Mouse (Mus musculus) c-Kit-positive CD71-positive TER-119-negative erythroid progenitor cells, embryonic 14.5 days (primary cell): Measurements from ENCODE around the gene H3f3b.
"Not testable (repeated sequence)": the region's sequence is repeated elsewhere in the genome, so short reads cannot be mapped to it uniquely, and the experiment has no call there.

Experiments
- DNase-seq: peaks from one replicate; pipeline ENCODE4 v3.0.0-alpha.2; 2013; ENCODE audit warnings: low read depth

H3f3b gene

DNA sequence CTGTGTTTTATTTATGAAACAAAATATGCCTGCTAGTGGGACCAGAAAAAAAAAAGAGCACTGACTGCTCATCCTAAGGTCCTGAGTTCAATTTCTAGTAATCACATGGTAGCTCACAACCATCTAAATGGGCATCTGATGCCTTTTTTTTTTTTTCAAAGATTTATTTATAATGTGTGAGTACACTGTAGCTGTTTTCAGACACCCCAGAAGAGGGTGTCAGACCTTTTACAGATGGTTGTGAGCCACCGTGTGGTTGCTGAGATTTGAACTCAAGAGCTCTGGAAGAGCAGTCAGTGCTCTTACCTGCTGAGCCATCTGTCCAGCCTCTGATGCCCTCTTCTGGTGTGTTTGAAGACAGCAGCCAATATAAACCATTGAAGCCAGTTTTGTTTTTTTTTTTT is 7.2 kb downstream of the H3f3b start:
- no peak for DNase-seq

DNA sequence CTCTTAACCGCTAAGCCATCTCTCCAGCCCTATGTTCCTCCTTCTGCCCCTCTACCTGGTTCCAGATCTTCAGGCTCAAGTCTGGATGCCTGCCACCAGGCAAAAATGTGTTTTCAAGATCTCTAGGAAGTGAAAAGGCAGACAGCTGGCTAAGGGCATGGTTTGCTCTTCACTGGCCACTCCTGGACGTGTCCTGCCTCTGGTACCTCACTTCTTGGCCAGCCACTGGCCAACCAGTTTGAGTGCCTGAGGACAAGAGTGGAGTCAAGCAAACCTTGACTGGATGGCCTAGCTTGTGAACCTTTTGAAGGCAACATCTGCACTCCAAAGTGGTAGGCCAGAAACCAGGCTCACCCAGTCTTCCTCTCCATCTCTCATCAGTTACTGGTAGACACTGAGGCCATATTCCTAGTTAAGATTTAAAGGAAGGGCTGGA is 7.8 kb downstream of the H3f3b start:
- DNase-seq: no peak

GRCm38 (mm10) chr11:116019360-116019791 is 8.4 kb downstream of the H3f3b start:
- no peak for DNase-seq

- DNase-seq: not testable (repeated sequence)
These were observed 8.9 kb downstream of the H3f3b start for GRCm38 (mm10) chr11:116018867-116019266.

- no peak for DNase-seq
These were observed 9.7 kb downstream of the H3f3b start for GRCm38 (mm10) chr11:116018106-116018505.

GRCm38 (mm10) chr11:116014821-116015220 is 12.9 kb downstream of the H3f3b start:
- DNase-seq: peak; percentile 56

GRCm38 (mm10) chr11:116012262-116012947 is 15.4 kb downstream of the H3f3b start, which contains the start of gene Galk1:
Galk1 (minus strand) TSS chr11:116012719.
- peak; percentile 76 for DNase-seq

- DNase-seq: no peak
These were observed 16.1 kb downstream of the H3f3b start for GRCm38 (mm10) chr11:116011529-116012261.

DNA sequence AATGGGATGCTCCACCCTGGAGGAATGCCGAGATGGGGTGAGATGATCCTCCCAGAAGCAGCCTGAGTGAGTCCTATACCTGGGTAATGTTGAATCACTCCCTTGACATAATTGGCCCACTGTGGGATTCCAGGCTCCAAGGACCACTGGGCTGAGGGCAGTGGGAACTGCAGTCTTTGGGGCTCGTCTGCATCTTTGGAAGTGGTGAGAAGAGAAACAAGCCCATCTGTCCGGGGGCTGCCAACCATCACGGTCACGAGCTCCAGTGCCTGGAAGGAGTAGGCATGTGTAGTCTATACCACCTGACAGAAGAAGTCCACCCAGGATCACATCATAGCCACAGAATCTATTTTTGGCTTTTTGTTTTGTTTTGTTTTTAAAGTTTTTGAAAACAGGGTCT is 16.8 kb downstream of the H3f3b start:
- no peak for DNase-seq

DNA sequence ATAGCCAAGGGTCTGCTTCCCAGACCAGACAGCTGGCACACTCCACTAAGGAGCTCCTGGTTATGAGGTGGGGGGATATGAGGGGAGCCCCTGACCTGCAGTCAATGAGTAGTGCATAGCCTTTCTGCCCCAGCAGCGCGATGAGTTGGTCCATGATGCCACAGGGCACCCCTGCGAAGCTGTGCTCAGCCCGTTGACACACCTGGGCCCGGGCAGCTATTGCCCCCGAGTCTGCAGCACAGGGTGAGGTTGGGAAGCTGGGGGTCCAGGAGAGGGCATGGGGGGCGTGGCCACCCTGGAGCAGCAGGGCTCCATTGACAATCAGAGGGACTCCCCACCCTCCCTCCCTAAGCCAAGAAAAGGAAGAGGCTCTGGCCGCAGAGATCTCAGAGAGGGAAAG is 17.6 kb downstream of the H3f3b start:
- no peak for DNase-seq

DNA sequence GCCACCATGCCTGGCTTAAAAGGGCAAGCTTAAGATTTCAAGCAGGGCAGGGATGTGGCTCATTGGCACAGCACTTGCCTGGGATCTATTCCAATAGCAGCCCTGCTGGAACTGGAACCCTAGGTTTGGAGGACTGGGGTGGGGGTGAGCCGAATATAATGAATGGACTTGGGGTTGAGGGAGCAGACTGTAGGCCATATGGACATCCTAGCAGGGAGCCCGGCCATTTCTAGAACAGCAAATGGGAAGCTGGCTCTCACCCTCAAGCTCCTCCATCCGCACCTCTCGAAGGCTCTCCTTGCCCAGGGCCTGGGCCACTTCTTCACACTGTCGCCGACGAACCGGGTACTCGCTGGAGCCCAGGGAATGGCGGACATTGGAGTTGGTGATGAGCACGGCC is 18.1 kb downstream of the H3f3b start:
- no peak for DNase-seq

- no peak for DNase-seq
These were observed 18.9 kb downstream of the H3f3b start for GRCm38 (mm10) chr11:116008832-116009375.

DNA sequence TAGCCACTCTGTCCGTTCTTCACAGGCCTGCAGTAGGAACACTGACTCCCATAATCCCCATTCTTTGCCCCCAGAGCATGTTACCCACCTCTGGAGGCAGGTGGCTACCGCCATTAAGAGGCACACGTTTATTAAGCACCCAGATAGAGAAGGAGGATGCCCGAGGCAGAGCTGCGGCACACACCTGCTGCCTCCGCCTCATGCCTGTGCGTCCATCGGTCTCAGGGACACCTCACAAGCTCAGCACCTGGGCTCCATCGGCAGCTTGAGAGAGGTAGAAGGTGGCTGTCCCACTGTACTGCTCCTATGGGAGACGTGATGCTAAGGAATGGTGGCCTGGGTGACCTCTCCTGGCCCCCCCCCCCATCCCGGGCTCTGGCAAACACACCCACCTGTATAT is 19.4 kb downstream of the H3f3b start:
- no peak for DNase-seq

GRCm38 (mm10) chr11:116007095-116007850 is 20.5 kb downstream of the H3f3b start:
- DNase-seq: no peak

- no peak for DNase-seq
These were observed 21.9 kb downstream of the H3f3b start for GRCm38 (mm10) chr11:116005701-116006419.

- peak; percentile 46 for DNase-seq
These were observed 22.7 kb downstream of the H3f3b start for GRCm38 (mm10) chr11:116004840-116005700.

DNA sequence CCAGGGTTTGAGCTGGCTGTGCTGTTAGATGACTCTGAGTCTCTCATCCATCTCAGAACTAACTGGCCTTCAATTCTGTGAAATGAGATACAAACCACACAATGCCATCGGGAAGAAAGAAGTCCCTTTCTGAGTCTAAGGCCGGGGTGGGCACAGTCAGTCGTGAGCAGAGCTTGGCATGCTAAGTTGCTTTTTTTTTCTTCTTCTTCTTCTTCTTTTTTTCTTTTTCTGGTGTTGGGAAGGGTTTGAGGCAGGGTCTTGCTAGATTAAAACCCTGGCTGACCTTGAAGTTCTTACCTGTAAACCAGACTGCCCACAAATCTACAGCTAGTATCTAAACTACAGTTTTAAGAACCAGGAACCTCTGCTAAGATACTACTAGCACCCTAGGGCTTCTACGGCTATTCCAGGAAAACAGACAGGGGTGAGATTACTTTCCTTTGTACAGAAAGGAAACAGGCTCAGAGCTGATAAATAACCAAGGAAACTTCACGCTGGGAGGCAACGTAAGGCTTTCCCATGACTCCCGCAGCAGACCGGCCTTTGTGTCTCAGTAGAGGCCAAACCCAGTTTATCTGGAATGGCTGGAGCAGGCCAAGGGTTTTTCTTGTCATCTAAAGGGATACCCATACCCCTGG is 23.5 kb downstream of the H3f3b start:
- peak; percentile 40 for DNase-seq

- DNase-seq: no peak
These were observed 24.9 kb downstream of the H3f3b start for GRCm38 (mm10) chr11:116002894-116003293.

DNA sequence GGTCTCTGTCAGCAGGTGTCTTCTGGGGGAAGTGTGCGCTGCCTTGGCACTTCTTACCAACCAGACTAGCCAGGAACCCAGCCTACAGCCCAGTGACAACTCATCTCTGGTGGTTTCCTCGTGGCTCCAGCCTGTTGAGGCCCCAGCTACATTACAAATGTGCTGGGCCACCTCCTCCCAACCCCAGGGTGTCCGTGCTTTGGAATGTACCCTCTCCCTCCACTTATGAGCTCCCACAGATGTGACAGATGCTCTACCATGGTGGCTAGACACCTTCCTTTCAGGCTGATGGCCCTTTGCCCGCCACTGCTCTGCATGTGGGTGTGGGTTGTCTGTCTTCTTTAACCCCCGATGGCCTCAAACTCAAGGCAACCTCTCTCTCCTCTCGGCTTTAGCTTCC is 26.0 kb downstream of the H3f3b start:
- no peak for DNase-seq

DNA sequence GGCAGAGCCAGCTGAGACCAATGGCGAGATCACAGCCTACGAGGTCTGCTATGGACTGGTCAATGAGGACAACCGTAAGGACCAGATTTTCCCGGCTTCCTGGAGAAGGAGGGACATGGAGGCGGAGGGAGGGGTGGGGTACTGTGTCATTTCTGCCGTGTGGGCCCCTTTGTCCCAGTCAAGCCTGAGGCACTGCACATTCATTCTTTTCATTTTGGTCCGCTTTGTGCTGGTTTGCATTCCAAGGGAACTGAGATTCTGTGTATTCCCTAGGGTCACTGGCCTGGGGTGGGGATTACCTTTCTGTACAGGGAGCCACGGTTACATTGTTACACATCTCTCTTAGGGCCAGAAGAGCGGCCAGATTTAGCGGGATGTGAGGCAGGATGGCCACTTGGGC is 27.2 kb downstream of the H3f3b start:
- DNase-seq: no peak
